Mouse (Mus musculus): ENCODE data around the gene Coch.
"Not testable (repeated sequence)": the region's sequence is repeated elsewhere in the genome, so short reads cannot be mapped to it uniquely, and the experiment has no call there.

Gene Coch

DNA sequence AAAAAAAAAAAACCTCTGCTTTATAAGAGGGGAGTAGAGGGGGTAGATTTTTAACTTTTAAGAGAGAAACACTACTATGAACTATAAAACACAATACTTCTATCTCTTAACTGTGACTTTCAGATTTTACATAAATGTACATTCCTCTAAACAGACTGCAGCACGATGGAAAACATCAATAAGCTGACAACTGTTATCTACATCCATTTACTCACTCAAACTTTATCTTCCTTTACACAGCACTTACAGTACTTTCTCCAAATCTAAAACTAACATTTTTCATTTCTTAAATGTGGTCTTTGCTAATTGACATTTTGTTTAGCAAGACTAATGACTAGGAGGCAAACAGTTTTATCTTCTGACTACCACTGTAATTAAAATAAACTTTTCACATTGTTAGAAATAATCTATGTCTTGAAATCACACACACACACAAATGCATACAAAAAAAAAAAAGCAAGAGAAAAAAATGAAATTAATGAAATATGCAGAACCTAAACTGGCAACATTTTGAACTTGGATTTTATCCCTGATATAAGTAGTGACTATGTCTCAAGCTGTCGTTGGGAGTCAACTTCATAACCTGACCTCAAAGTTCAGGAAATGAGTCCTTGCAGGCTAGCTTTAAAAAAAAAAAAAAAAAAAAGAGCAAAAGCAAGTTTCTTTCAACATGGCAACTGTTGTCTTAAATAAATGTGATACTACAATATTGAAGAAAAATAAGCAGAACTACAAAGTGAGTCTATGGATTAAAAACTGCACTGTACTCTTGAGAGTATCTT is 43.7 kb downstream of the Coch start:
- no peak for DNase-seq (ENCODE audit: extremely low spot score, low spot score)

DNA sequence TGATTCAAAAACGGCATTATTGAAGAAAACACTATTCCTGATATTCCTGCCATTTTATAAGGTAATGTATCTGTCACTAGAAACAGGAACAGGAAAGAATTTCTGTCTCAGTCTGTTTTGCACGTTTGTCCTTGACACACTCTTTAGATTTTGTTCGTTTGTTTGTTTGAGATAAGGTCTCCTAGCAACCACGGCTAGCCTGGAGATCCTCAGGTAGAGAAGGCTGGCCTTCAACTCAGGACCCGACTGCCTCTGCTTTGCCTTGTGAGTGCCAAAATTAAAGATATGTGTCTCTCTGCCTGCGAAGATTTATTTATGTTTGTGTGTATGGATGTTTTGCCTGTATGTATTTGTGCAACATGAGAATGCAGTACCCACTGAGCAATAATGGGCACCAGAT is 48.7 kb downstream of the Coch start:
- DNase-seq (ENCODE audit: extremely low spot score, low spot score): no peak

DNA sequence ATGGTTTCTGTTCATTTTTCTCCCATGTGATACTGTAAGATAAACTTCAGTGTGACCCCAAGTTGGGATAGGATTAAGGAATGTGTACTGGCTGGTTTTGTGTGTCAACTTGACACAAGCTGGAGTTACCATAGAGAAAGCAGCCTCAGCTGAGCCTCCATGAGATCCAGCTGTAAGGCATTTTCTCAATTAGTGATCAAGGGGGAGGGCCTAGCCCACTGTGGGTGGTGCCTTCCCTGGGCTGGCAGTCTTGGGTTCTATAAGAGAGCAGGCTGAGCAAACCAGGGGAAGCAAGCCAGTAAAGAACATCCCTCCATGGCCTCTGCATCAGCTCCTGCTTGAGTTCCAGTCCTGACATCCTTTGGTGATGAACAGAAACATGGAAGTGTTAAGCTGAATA is 56.3 kb downstream of the Coch start:
- not testable (repeated sequence) for DNase-seq (ENCODE audit: extremely low spot score, low spot score)
